Mouse (Mus musculus) gastrocnemius, adult 2 months (tissue): Measurements from ENCODE around the gene Nprl3. TPM values are rescaled to one million over a fixed set of nuclear protein-coding genes. Genes with fewer than 3 reads are reported as not detected.
A peak's percentile ranks its signal among the peaks of the same experiment; 100 is the strongest.
"Not testable (repeated sequence)": the region's sequence is repeated elsewhere in the genome, so short reads cannot be mapped to it uniquely, and the experiment has no call there.

Experiments used
- DNase-seq: peaks from one replicate; pipeline ENCODE4 v3.0.0; 2022
- H3K27ac ChIP-seq: fragments of 200-600 bp; 2 replicates; pipeline ENCODE4 v1.8.1; 2022; ENCODE audit warnings: mild to moderate bottlenecking
- H3K4me3 ChIP-seq: fragments of 200-600 bp; 2 replicates; pipeline ENCODE4 v1.8.1; 2022; ENCODE audit warnings: mild to moderate bottlenecking, moderate library complexity
- CTCF ChIP-seq: fragments of 200-600 bp; IDR thresholded peaks from 2 replicates; pipeline ENCODE4 v1.8.1; 2022; ENCODE audit warnings: antibody characterized with exemption, mild to moderate bottlenecking, moderate library complexity
- intact Hi-C: fragments of 180-260 bp; cut with DNase I; formaldehyde crosslinking; loops from one replicate; pipeline ENCODE4 v1.15.1; 2025
- long read RNA-seq, 2 experiments: library from polyadenylated mRNA; stranded (forward); transcript quantifications; one replicate each; pipeline ENCODE4 v2.0.0; 2021
- total RNA-seq, 2 experiments: library from RNA; stranded (reverse); gene quantifications; 2 replicates each; pipeline ENCODE4 v1.2.3; 2021

The Nprl3 gene
- total RNA-seq, result 10 to 100 TPM; 25.6 to 29.6 TPM
- long read RNA-seq, experiment 1, transcript Nprl3-201 (13 exons, 2,865 nt), result major isoform, 7 of 41 reads
- long read RNA-seq, experiment 1, partial matches to known transcripts, result 0 of 41 reads
- long read RNA-seq, experiment 1, other reads (novel, unspliced or antisense), result 31 of 41 reads
- long read RNA-seq, experiment 2, transcript Nprl3-201 (13 exons, 2,865 nt), result major isoform, 6 of 37 reads
- long read RNA-seq, experiment 2, transcript Nprl3-213 (12 exons, 3,417 nt), result minor isoform, 5 of 37 reads
- long read RNA-seq, experiment 2, partial matches to known transcripts, result 0 of 37 reads
- long read RNA-seq, experiment 2, other reads (novel, unspliced or antisense), result 26 of 37 reads

DNA sequence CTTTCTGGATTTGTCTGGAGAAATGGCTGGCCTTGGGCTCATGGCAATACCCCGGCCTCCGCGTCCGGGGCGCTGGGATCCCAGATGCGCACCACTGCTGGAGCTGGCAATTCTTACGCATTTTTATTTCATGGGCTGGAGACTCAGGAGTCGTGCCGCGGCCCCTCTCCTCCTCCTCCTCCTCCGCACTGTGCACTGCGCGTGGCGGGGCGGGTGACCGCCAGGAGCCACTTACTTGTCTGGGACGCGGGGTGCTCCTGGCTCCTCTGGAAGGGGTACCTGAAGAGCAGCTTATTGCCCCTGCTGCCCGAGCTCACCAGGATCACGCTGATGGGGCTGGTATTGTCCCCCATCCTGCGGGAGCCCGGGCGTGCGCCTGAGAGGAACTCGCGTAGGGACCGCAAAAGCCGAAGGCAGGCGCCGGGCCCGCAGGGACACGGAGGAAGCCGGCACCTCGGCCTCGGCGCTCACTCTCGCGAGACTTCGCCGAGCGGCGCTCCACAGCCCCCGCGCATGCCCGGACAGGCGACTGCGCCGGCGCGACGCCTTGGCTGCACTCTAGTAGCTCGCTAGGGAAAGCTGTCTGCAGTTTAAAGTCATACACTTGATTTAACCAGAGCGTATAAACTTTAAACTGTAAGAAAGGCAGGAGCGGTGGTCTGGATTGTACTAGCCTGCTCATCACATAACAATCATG, at the start of gene Nprl3:
Gene Nprl3 (minus strand): TSS at position 520 of the 697 bp plus-strand sequence.
- Histone ChIP-seq H3K27ac (peak within 1 kb of the TSS; percentile 97), H3K4me3 (peak within 1 kb of the TSS; percentile 81)
- no peak for TF ChIP-seq CTCF
- intact Hi-C loops, result no loop called here
- peak; percentile 99 for DNase-seq

DNA sequence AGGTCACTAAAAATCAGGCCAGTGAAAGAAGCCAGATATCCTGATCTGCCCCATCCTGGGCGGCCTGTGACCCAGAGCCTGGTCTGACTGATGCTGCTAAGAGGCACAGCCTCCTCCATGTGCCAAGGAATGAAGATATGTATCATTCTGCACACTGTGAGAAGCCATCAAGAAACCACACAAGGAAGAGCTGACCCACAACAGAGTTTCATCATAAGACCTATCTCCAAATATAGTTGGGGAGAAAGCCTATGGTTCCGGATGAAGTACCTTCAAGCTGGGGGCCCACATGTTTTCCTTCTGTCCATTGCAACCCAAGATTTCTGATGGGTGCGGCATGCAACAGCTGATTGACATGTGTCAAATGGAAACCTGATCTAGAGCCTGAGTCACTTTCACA, 48.5 kb upstream of the Nprl3 start:
- H3K4me3 ChIP-seq, result no peak overlapping the region
- no peak for DNase-seq
- intact Hi-C loops, result no loop called here
- TF ChIP-seq CTCF, result no peak
- no peak overlapping the region for H3K27ac ChIP-seq

DNA sequence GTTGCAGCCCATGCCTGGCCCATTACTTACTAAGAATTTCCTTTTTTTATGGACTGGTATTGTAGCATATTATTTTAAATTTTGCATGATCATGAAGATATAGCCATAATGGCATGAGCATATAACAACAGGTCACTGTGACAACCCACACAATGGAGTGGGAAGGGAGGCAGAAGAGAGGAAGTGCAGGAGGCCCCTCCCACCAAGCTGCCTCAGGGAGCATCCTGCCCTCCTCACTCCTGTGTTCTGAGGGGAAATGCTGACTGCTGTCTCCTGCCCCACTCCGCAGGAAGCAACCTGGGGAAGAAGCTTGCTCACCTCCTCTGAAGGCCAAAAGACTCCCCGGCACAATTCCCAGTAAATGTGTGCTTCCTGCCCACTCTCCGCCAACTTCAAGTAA, 42.4 kb upstream of the Nprl3 start:
- no peak for DNase-seq
- intact Hi-C loops, result no loop called here
- no peak overlapping the region for H3K27ac ChIP-seq

DNA sequence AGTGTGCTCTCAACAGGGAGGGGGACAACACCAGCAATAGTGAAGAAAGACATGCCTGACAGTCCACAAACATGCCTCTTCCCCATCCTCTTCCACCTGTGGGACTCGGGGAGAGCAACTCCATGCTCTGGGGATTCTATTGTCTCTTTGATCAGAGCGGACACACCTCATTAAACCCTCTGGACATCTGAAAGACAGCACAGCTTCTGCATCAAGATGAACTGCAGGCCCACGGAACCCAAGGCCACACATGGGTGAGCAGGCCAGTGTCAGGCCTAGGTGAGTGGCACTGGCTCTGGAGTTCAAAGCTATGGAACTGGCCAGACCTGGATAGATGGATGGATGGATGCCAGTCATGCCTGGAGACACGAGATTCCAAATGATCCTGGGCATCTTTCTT, 41.9 kb upstream of the Nprl3 start:
- TF ChIP-seq CTCF, result no peak
- Histone ChIP-seq H3K27ac (no peak overlapping the region), H3K4me3 (no peak overlapping the region)
- intact Hi-C loops, result no loop called here
- DNase-seq, result no peak

More for the DNA sequence above, 42.4 kb upstream of the Nprl3 start:
- H3K4me3 ChIP-seq, result no peak overlapping the region
- no peak for TF ChIP-seq CTCF

DNA sequence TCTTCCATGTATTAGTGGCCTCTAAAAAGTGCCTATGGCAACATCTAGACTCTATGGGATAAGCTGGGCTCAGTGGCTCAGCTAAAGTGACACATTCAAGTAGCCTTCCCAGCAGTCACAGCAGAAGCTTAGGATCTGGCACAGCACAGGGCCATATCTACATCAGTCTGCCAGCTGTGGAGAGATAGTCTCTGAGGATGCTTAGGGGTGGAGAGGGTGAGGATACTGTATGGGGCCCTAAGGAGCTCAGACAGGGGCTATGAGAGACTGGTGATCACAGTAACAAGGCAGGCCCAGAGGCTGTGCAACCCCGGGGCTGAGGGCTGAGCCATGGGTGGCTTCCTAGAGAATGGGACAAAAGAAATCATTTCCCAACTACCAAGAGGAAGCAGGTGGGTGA, 39.5 kb upstream of the Nprl3 start:
- no peak for TF ChIP-seq CTCF
- H3K4me3 ChIP-seq, result no peak overlapping the region
- no peak for DNase-seq
- intact Hi-C loops, result no loop called here
- no peak overlapping the region for H3K27ac ChIP-seq

DNA sequence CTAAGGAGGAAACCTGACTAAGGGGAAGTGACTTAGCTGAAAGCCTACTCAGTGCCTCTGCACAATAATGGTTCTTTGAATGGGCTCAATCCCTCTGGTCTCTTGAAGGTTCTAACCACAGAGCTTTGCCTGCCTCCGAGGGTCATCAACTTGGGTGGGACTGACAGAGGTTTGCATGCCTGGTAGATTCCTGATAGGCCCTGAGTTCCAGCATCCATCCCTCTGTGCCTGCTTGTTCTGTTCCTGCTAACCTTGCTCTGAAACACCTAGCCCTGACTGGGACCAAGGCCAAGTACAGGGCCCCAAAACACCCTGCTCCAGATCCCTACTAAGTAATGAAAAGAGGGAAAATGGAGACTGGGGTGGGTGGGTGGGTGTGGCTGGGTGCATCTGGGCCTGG, 35.9 kb upstream of the Nprl3 start:
- H3K27ac ChIP-seq, result no peak overlapping the region
- no peak for TF ChIP-seq CTCF
- no peak overlapping the region for H3K4me3 ChIP-seq
- intact Hi-C loops, result loop anchor here (5.0 kb wide), 1 partner anchor 121 kb away; no protein-coding TSS in a partner anchor
- DNase-seq, result no peak

DNA sequence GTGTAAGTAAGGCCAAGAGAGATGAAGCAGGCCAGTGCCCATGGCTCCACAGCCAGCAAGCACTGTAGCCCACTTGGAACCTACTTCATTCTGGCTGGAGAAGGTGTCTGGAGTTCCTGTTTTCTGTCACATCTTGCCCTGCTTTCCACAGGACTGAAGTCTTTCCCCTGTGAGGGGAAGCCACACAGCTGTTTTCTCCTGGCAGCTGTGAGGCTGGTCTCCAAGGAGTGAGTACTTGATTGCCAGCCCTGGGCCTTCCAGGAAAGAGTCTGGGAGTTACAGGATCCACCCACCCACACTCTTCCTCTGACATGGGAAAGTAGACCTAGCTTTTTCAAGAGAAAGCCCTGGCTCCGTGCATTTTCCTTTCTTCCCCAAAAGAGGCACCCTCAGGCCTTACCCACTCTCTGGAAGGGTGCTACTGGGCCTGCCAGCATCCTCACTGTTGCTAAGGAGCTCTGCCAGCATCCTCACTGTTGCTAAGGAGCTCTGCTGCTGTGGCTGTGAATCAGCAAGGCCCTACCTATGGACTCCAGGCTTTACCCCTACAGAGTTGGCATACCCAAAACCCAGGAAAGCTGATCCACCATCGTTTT, 35.4 kb upstream of the Nprl3 start:
- Histone ChIP-seq H3K27ac (no peak overlapping the region), H3K4me3 (no peak overlapping the region)
- DNase-seq, result no peak
- intact Hi-C loops, result loop anchor here (5.0 kb wide), 1 partner anchor 121 kb away; no protein-coding TSS in a partner anchor
- no peak for TF ChIP-seq CTCF

DNA sequence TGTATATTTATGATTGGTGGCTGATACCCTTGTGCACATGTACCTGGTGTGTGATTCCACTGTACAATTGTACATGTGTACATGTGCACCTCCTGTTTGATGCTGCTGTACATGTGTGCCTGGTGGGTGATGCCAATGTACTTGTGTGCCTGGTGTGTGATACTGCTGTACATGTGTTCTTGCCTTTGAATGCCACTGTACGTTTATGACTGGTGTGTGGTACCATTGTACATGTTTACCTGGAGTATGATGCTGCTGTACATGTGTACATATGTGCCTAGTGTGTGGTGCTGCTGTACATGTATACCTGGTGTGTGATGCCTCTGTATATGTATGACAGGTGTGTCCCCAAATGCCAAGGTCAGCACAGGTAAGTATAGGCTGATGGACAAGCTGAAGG, 34.0 kb upstream of the Nprl3 start:
- TF ChIP-seq CTCF, result no peak
- intact Hi-C loops, result loop anchor here (5.0 kb wide), 1 partner anchor 119 kb away; no protein-coding TSS in a partner anchor
- DNase-seq, result no peak
- H3K27ac ChIP-seq, result no peak overlapping the region
- no peak overlapping the region for H3K4me3 ChIP-seq

DNA sequence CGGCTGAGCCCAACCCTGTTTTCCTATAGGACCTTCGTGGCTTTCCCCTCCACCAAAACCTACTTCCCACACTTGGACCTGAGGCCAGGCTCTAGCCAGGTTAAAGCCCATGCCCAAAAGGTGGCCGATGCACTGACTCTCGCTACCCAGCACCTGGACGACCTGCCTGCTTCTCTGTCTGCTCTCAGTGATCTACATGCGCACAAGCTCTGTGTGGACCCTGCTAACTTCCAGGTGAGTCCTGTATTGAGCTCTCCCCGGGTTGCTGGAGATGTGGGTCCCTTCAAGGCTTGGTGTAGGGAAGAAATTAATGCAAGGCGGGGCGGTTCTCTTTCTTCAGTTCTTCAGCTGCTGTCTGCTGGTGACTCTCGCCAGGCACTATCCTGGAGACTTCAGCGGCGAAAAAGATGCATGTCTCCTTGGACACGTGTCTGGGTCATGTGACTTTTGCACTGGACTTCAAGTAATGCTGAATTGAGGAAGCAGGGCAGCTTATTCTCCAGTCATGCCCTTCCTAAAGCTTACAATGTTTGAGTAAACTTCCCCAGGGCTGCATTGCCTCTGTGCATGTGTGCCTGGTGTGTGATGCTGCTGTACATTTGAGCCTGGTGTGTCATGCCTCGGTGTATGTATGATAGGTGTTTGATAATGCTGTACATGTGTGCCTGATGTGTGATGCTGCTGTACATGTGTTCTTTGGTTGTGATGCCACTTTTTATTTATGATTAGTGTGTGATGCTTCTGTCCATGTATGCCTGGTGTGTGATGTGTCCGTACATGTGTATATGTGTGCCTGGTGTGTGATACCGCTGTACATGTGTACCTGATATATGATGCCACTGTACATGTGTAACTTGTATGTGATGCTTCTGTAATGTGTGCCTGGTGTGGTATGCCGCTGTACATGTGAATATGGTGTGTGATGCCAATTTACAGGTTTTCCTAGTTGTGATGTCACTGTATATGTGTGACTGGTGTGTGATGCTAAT, 33.1 kb upstream of the Nprl3 start:
- intact Hi-C loops, result loop anchor here (5.0 kb wide), 1 partner anchor 118 kb away; no protein-coding TSS in a partner anchor
- H3K27ac ChIP-seq, result no peak overlapping the region
- no peak for TF ChIP-seq CTCF
- DNase-seq, result no peak
- no peak overlapping the region for H3K4me3 ChIP-seq

DNA sequence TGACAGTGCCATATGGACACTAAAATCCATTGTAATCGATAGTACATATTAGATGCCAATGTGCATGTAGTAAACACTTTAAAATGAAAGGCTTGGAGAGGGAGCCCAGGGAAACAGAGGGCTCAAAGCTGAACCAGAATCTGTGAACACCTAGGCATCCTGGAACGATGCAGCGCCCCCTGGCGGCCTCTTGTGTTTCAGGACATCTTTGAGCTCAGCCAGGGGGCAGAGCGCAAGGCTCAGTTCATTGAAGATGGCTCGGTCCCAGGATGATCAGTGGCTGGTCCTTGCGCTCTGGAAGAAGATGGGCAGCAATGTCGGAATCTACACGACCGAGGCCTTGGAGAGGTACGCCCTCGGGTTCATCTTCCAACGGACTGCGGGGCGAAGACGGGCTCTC, 32.4 kb upstream of the Nprl3 start, which contains the start of gene Hbq1a:
Gene Hbq1a (plus strand): TSS at position 205 of the 400 bp plus-strand sequence.
- H3K4me3 ChIP-seq, H3K27ac ChIP-seq: not testable (repeated sequence)
- DNase-seq, result peak; percentile 63
- intact Hi-C loops, result loop anchor here (5.0 kb wide), 1 partner anchor 118 kb away; no protein-coding TSS in a partner anchor
- peak; percentile 82 for TF ChIP-seq CTCF

DNA sequence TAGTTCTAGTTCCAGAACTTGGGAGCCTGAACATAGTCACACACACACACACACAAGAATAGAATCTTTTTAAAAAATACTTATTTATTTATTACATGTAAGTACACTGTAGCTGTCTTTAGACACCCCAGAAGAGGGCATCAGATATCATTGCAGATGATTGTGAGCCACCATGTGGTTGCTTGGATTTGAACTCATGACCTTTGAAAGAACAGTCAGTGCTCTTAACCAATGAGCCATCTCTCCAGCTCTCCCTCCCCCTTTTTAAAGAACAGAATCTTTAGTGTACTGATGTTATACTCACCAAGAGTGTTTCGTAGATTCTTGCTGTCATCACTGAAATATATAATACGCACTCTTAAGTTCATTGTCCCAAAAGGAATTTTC, 31.0 kb upstream of the Nprl3 start:
- no peak for DNase-seq
- no peak for TF ChIP-seq CTCF
- Histone ChIP-seq H3K27ac (no peak overlapping the region), H3K4me3 (no peak overlapping the region)
- intact Hi-C loops, result no loop called here
